Mouse (Mus musculus): ENCODE measurements at regions not wholly inside any gene's neighbourhood (a gene's known extent, or its start where the extent isn't known, plus 50 kb on each side); places are given as distances from the start of the nearest gene placed in this dataset.

DNA sequence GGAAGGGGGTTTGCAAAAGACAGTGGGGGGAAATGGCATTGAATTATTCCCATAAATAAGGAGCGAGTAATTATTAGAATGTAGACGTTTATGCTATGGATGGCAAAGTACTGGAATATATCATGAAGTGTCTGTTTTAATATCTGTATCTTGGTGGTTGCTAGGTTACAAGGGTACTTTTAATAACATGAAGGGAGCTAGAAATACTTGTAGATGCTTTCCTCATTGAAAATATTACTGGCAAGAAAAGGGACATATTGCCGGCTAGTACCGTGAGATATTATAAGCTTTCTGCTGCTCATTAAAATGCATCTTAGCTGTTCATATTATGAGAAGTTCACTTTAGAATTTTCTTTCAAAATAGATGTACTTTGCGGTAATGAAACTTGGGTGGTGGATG lies 278.4 kb downstream of the Mex3b start:
- no peak for DNase-seq
- Histone ChIP-seq H3K27me3 (ENCODE audit: control insufficient read depth, insufficient read depth, low read length) (no peaks in the 10 kb centered on the region), H3K36me3 (ENCODE audit: control insufficient read depth, insufficient read depth, low read length) (no peaks in the 10 kb centered on the region), H3K27ac (ENCODE audit: control insufficient read depth, insufficient read depth, low read length) (no peak overlapping the region), H3K4me1 (replicated peaks; ENCODE audit: control insufficient read depth, insufficient read depth, low read length) (no peaks in the 10 kb centered on the region), H3K4me3 (ENCODE audit: control insufficient read depth, insufficient read depth, low read length) (no peak overlapping the region)
- TF ChIP-seq CTCF (IDR thresholded peaks at IDR 0.05; ENCODE audit: borderline replicate concordance, control insufficient read depth, extremely low read depth, insufficient read depth, low read length, poor library complexity) (no peak), POLR2A (IDR thresholded peaks at IDR 0.05; ENCODE audit: control insufficient read depth, extremely low read depth, insufficient read depth, low read length, poor library complexity) (no peak)
- 96% methylated on average over 5 of the region's 5 CpGs for WGBS

DNA sequence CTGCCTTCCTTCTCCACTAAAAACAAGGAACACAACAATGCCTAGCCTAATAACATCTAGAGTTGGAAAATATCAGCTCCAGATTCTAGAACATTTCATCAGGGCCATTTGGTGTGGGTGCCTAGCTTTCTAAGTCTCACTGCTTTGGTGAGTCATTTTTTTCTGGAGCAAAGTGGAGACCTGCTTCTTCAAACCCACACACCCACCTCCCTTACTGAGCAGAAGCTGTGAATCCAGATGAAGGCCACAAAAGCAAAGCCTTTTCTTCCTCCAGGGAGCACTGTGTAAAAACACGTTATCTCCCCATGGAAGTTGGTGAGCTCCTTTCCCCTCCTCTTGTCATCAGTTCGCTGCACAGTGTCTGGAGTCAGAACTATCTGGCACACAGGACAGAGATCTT lies 294.1 kb downstream of the Mex3b start:
- Histone ChIP-seq H3K27me3 (ENCODE audit: control insufficient read depth, insufficient read depth, low read length) (no peaks in the 10 kb centered on the region), H3K27ac (ENCODE audit: control insufficient read depth, insufficient read depth, low read length) (no peak overlapping the region), H3K4me1 (replicated peaks; ENCODE audit: control insufficient read depth, insufficient read depth, low read length) (no peaks in the 10 kb centered on the region), H3K36me3 (ENCODE audit: control insufficient read depth, insufficient read depth, low read length) (no peaks in the 10 kb centered on the region), H3K4me3 (ENCODE audit: control insufficient read depth, insufficient read depth, low read length) (no peak overlapping the region)
- TF ChIP-seq CTCF (IDR thresholded peaks at IDR 0.05; ENCODE audit: borderline replicate concordance, control insufficient read depth, extremely low read depth, insufficient read depth, low read length, poor library complexity), result no peak
- no peak for TF ChIP-seq POLR2A (IDR thresholded peaks at IDR 0.05; ENCODE audit: control insufficient read depth, extremely low read depth, insufficient read depth, low read length, poor library complexity)
- no peak for DNase-seq
- 84% methylated on average over 2 of the region's 2 CpGs for WGBS

DNA sequence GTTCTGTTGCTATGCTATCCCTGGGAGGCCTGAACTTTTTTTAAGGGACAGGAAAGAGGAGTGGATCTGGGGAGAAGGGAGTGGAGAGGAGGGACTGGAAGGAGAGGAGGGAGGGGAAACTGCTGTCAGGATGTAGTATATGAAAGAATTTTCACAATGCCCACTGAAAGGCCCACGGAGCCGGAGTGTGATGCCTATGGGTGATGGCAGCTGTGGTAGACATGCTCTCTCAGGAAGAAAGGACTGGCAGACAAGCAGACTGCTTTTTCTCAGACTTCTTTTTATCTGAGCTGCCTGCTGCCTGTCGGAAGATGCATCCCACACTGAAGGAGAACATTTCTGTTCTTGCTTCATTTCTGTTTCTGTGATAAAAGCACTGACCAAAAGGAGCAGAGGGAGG lies 295.7 kb downstream of the Mex3b start:
- no peaks in the 10 kb centered on the region for H3K4me1 ChIP-seq (replicated peaks; ENCODE audit: control insufficient read depth, insufficient read depth, low read length)
- no peak overlapping the region for H3K4me3 ChIP-seq (ENCODE audit: control insufficient read depth, insufficient read depth, low read length)
- no peaks in the 10 kb centered on the region for H3K36me3 ChIP-seq (ENCODE audit: control insufficient read depth, insufficient read depth, low read length)
- DNase-seq, result no peak
- no peaks in the 10 kb centered on the region for H3K27me3 ChIP-seq (ENCODE audit: control insufficient read depth, insufficient read depth, low read length)
- H3K27ac ChIP-seq (ENCODE audit: control insufficient read depth, insufficient read depth, low read length), result no peak overlapping the region
- WGBS, result 100% methylated on average over 3 of the region's 3 CpGs
- TF ChIP-seq CTCF (IDR thresholded peaks at IDR 0.05; ENCODE audit: borderline replicate concordance, control insufficient read depth, extremely low read depth, insufficient read depth, low read length, poor library complexity) (no peak), POLR2A (IDR thresholded peaks at IDR 0.05; ENCODE audit: control insufficient read depth, extremely low read depth, insufficient read depth, low read length, poor library complexity) (no peak)

DNA sequence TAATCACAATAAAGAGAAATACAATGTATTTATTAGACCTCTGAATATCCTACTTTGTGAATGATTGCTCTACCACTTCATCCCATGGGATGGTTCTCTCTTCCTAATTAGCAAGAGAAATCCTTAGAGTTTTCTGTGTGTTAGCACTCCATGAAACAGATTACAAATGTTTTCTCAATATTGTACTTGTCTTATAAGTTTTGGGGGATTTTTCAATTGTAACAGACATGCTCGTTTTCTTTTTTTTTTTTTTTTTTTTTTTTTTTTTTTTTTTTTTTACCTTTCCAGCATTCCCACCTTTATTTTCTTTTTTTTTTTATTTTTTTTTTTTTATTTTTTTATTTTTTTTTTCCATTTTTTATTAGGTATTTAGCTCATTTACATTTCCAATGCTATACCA lies 312.3 kb downstream of the Mex3b start:
- DNase-seq, result no peak
- no peak overlapping the region for H3K4me3 ChIP-seq (ENCODE audit: control insufficient read depth, insufficient read depth, low read length)
- no peak overlapping the region for H3K27ac ChIP-seq (ENCODE audit: control insufficient read depth, insufficient read depth, low read length)
- TF ChIP-seq POLR2A (IDR thresholded peaks at IDR 0.05; ENCODE audit: control insufficient read depth, extremely low read depth, insufficient read depth, low read length, poor library complexity) (no peak), CTCF (IDR thresholded peaks at IDR 0.05; ENCODE audit: borderline replicate concordance, control insufficient read depth, extremely low read depth, insufficient read depth, low read length, poor library complexity) (no peak)
- H3K36me3 ChIP-seq (ENCODE audit: control insufficient read depth, insufficient read depth, low read length), result no peaks in the 10 kb centered on the region
- no peaks in the 10 kb centered on the region for H3K4me1 ChIP-seq (replicated peaks; ENCODE audit: control insufficient read depth, insufficient read depth, low read length)
- H3K27me3 ChIP-seq (ENCODE audit: control insufficient read depth, insufficient read depth, low read length), result no peaks in the 10 kb centered on the region
- 94% methylated on average over 1 of the region's 1 CpGs for WGBS

DNA sequence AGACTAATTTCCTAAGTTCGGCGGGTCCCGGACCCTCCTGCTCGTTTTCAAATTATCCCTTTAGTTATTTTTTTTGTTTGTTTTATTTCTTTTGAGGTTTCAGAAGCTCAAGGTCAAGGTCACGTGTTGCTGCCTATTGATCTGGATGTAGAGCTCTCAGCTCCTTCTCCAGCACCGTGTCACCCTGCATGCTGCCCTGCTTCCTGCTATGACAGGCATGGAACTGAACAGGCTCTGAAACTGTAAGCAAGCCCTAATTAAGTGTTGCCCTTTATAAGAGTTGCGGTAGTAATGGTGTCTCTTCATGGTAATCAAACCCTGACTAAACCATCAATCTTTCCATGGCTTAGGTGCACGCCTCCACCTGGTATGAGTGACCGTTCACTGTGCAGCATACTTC lies 319.2 kb downstream of the Mex3b start:
- H3K27ac ChIP-seq (ENCODE audit: control insufficient read depth, insufficient read depth, low read length), result no peak overlapping the region
- 98% methylated on average over 9 of the region's 9 CpGs for WGBS
- no peak for DNase-seq
- TF ChIP-seq POLR2A (IDR thresholded peaks at IDR 0.05; ENCODE audit: control insufficient read depth, extremely low read depth, insufficient read depth, low read length, poor library complexity) (no peak), CTCF (IDR thresholded peaks at IDR 0.05; ENCODE audit: borderline replicate concordance, control insufficient read depth, extremely low read depth, insufficient read depth, low read length, poor library complexity) (no peak)
- no peaks in the 10 kb centered on the region for H3K27me3 ChIP-seq (ENCODE audit: control insufficient read depth, insufficient read depth, low read length)
- no peaks in the 10 kb centered on the region for H3K36me3 ChIP-seq (ENCODE audit: control insufficient read depth, insufficient read depth, low read length)
- no peaks in the 10 kb centered on the region for H3K4me1 ChIP-seq (replicated peaks; ENCODE audit: control insufficient read depth, insufficient read depth, low read length)
- H3K4me3 ChIP-seq (ENCODE audit: control insufficient read depth, insufficient read depth, low read length), result no peak overlapping the region

DNA sequence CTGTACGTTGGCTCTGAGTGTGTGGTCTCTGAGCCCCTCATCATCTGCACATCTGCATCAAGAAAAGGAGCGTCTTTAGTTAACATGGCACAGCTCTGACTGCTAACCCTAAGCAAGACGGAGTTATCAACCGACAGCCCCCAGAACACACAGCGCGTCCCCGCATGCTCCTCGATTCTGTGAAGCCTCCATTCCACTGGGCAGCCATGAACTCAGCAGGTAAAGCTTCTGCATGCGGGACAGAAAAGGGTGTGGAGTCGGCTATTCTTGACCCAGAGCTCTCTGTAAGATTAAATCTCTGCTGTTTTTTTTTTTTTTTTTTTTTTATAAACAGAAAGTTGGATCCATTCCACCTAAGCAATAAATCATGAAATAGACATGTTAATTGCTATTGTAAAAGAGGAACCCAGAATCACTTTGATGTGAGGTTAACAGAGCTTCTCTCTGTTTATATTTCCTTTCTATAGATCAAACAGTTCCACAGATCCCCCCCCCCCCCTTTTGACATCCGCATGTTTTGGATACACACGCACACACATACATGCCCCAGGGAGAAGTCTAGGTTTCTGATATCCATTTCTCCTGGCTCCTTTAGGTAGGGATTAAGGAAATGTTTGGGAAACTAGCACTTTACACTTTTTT lies 328.9 kb downstream of the Mex3b start:
- TF ChIP-seq CTCF (IDR thresholded peaks at IDR 0.05; ENCODE audit: borderline replicate concordance, control insufficient read depth, extremely low read depth, insufficient read depth, low read length, poor library complexity) (no peak), POLR2A (IDR thresholded peaks at IDR 0.05; ENCODE audit: control insufficient read depth, extremely low read depth, insufficient read depth, low read length, poor library complexity) (no peak)
- no peaks in the 10 kb centered on the region for H3K4me1 ChIP-seq (replicated peaks; ENCODE audit: control insufficient read depth, insufficient read depth, low read length)
- H3K27ac ChIP-seq (ENCODE audit: control insufficient read depth, insufficient read depth, low read length), result no peak overlapping the region
- no peak overlapping the region for H3K4me3 ChIP-seq (ENCODE audit: control insufficient read depth, insufficient read depth, low read length)
- 68% methylated on average over 12 of the region's 12 CpGs for WGBS
- H3K36me3 ChIP-seq (ENCODE audit: control insufficient read depth, insufficient read depth, low read length), result no peaks in the 10 kb centered on the region
- no peaks in the 10 kb centered on the region for H3K27me3 ChIP-seq (ENCODE audit: control insufficient read depth, insufficient read depth, low read length)
- no peak for DNase-seq

DNA sequence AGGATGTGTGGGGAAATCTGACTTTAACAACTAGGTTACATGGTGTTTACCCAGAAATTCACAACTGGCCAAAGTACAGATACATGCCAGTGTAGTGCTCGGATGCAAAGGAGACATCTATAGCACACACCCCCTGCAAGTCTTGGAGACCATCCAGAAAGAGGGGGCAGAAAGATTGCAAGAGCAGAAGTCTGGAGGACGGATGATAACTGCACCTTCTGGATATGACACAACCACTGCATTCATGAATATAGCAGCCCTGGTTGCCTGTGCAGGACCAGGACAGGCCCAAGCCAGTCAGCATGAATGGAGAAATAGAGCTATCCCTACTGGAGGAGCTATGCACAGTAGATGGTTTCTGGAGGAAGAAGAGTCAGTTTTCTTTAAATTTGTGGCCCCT lies 330.4 kb downstream of the Mex3b start:
- DNase-seq, result no peak
- 81% methylated on average over 2 of the region's 2 CpGs for WGBS
- Histone ChIP-seq H3K36me3 (ENCODE audit: control insufficient read depth, insufficient read depth, low read length) (no peaks in the 10 kb centered on the region), H3K4me3 (ENCODE audit: control insufficient read depth, insufficient read depth, low read length) (no peak overlapping the region), H3K27me3 (ENCODE audit: control insufficient read depth, insufficient read depth, low read length) (no peaks in the 10 kb centered on the region), H3K27ac (ENCODE audit: control insufficient read depth, insufficient read depth, low read length) (no peak overlapping the region), H3K4me1 (replicated peaks; ENCODE audit: control insufficient read depth, insufficient read depth, low read length) (0 out of 2 replicates have a peak, but pooled peaks cover 3% of the 10 kb centered on the region)
- TF ChIP-seq POLR2A (IDR thresholded peaks at IDR 0.05; ENCODE audit: control insufficient read depth, extremely low read depth, insufficient read depth, low read length, poor library complexity) (no peak), CTCF (IDR thresholded peaks at IDR 0.05; ENCODE audit: borderline replicate concordance, control insufficient read depth, extremely low read depth, insufficient read depth, low read length, poor library complexity) (no peak)
